Mouse (Mus musculus) ES-Bruce4 (cell line): Measurements from ENCODE around the gene Arhgef25. TPM values are rescaled to one million over a fixed set of nuclear protein-coding genes. Genes with fewer than 3 reads are reported as not detected.

Source experiments
- H3K27ac ChIP-seq: 2 replicates; pipeline ENCODE4 v1.5.1; 2012; ENCODE audit warnings: low read length, inconsistent platforms; ENCODE audit not compliant: insufficient read depth
- H3K27me3 ChIP-seq: 2 replicates; pipeline ENCODE4 v1.6.1; 2012; ENCODE audit warnings: mild to moderate bottlenecking, low read length, inconsistent platforms; ENCODE audit not compliant: control insufficient read depth, poor library complexity, insufficient read depth, severe bottlenecking
- H3K36me3 ChIP-seq: 2 replicates; pipeline ENCODE4 v1.6.1; 2012; ENCODE audit warnings: inconsistent platforms, mild to moderate bottlenecking, low read length, moderate library complexity; ENCODE audit not compliant: control insufficient read depth, poor library complexity, insufficient read depth, severe bottlenecking
- H3K4me1 ChIP-seq: one replicate; pipeline ENCODE4 v1.8.1; 2011; ENCODE audit warnings: low read length; ENCODE audit not compliant: control insufficient read depth, insufficient read depth
- H3K4me3 ChIP-seq: 2 replicates; pipeline ENCODE4 v1.5.1; 2011; ENCODE audit warnings: low read depth, mild to moderate bottlenecking, low read length
- H3K9ac ChIP-seq: 2 replicates; pipeline ENCODE4 v1.6.1; 2012; ENCODE audit warnings: low read depth, mild to moderate bottlenecking, inconsistent platforms; ENCODE audit not compliant: poor library complexity, severe bottlenecking
- H3K9me3 ChIP-seq: replicated peaks from 2 replicates; pipeline ENCODE4 v1.6.1; 2012; ENCODE audit warnings: mild to moderate bottlenecking, low read length, inconsistent platforms; ENCODE audit not compliant: control insufficient read depth, poor library complexity, insufficient read depth, severe bottlenecking
- CTCF ChIP-seq: IDR thresholded peaks from one replicate; pipeline ENCODE4 v1.8.1; 2011; ENCODE audit warnings: low read depth, low read length
- EP300 ChIP-seq: IDR thresholded peaks from 2 replicates; pipeline ENCODE4 v1.6.1; 2011; ENCODE audit warnings: low read depth, low read length; ENCODE audit not compliant: insufficient read depth
- POLR2A ChIP-seq: IDR thresholded peaks from one replicate; pipeline ENCODE4 v1.8.1; 2011; ENCODE audit warnings: low read length; ENCODE audit not compliant: insufficient read depth
- polyA plus RNA-seq: library from polyadenylated mRNA; stranded (reverse); fragments of >200 nt; gene quantifications from 2 replicates; pipeline ENCODE4 v1.2.4, GENCODE M21; 2011; ENCODE audit warnings: low read depth; ENCODE audit not compliant: missing spikeins, insufficient read depth, insufficient read length

Arhgef25 gene
- polyA plus RNA-seq, 1 experiment = 54.3 TPM

DNA sequence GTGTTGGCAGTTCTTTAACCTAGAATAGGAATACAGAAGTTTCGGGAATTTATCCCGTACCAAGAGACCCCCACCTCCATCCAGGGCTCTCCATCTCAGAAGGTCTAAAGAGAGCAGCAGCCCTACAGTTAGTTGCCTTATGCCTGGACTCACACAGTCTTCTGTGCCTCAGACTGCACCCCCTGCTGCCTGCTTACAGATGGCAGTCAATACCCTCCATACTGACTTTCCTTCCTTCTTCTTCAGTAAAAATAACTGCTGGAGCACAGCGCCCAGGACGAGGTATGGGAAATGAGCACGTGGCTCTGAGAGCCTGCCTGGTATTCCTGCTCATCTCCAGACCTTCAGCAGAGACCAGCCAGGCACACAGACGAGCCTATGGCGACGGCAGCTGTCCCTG is 10.4 kb upstream of the Arhgef25 start:
- TF ChIP-seq EP300 = no peak
- TF ChIP-seq POLR2A = no peak
- TF ChIP-seq CTCF = no peak
- Histone ChIP-seq H3K9me3 (no peaks in the 10 kb centered on the region), H3K4me1 (peaks cover 2% of the 10 kb centered on the region), H3K27ac (no peak overlapping the region), H3K36me3 (peaks cover 18% of the 10 kb centered on the region), H3K9ac (no peak overlapping the region), H3K27me3 (no peaks in the 10 kb centered on the region), H3K4me3 (no peak overlapping the region)

DNA sequence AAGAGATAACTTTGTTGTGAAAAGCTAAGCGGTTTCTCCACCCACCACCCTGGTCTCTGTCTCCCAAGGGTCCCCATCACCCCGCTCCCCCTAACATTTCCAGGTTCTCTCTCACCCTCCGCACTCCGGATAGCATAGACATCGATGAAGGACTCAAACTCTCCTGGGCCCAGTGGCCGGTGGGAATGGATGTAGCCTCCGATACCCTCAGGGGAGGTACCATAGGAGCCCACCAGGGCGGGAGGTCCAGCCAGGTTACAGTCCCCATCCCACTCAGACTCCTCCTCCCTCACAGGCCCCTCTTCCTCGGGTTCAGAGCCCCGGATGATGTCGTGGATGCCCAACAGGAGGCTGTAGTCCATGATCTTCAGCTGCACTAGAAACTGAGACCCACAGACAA is 9.6 kb upstream of the Arhgef25 start:
- Histone ChIP-seq H3K36me3 (peaks cover 14% of the 10 kb centered on the region), H3K4me3 (no peak overlapping the region), H3K27me3 (no peaks in the 10 kb centered on the region), H3K27ac (no peak overlapping the region), H3K9me3 (no peaks in the 10 kb centered on the region), H3K9ac (no peak overlapping the region), H3K4me1 (peaks cover 2% of the 10 kb centered on the region)
- TF ChIP-seq POLR2A = no peak
- TF ChIP-seq EP300 = no peak
- TF ChIP-seq CTCF = no peak

DNA sequence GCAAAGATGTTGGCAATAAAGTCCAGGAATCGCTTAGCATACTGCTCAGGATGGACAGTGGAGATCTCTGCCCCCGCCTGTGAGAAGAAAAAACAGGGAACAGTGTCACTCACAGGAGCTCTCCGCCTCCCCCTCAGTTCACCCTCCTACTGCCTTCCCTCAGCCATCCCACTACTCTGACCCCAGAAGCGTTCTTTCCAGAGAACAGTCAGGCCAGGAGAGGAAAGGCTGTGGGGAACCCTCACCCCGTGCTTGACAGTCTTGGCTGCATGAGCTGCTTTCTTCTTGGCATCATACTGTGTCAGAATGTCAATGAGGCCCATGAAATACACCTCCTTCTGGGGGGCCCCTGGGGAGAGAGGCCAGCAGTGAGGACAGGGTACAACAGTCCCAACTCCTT is 9.2 kb upstream of the Arhgef25 start:
- H3K36me3 ChIP-seq = peaks cover 14% of the 10 kb centered on the region
- no peaks in the 10 kb centered on the region for H3K9me3 ChIP-seq
- H3K4me3 ChIP-seq = no peak overlapping the region
- H3K4me1 ChIP-seq = peaks cover 2% of the 10 kb centered on the region
- no peaks in the 10 kb centered on the region for H3K27me3 ChIP-seq
- no peak overlapping the region for H3K27ac ChIP-seq
- TF ChIP-seq CTCF (no peak), EP300 (no peak), POLR2A (no peak)
- no peak overlapping the region for H3K9ac ChIP-seq

DNA sequence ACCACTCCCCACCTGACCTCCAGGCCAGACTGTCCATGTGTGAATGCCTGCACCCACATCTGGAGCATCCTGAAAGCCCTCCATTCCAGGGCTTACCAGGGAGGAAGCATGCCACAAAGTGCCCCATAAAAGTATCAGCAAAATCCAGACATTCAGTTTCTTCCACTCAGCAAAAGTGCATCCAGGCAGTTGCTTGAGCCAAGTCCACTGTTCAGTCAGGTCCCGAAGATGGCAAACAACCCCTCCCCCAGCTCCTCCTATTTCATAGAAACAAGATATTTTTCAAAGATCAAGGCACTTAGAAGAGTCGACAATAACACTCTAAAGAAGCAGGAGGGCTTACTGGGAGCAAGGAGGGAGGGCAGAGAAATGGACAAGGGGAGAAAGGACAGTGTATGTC is 8.6 kb upstream of the Arhgef25 start:
- H3K4me3 ChIP-seq = no peak overlapping the region
- H3K9me3 ChIP-seq = no peaks in the 10 kb centered on the region
- H3K36me3 ChIP-seq = peaks cover 10% of the 10 kb centered on the region
- H3K4me1 ChIP-seq = peaks cover 2% of the 10 kb centered on the region
- H3K27ac ChIP-seq = no peak overlapping the region
- no peak overlapping the region for H3K9ac ChIP-seq
- no peaks in the 10 kb centered on the region for H3K27me3 ChIP-seq
- no peak for TF ChIP-seq POLR2A

DNA sequence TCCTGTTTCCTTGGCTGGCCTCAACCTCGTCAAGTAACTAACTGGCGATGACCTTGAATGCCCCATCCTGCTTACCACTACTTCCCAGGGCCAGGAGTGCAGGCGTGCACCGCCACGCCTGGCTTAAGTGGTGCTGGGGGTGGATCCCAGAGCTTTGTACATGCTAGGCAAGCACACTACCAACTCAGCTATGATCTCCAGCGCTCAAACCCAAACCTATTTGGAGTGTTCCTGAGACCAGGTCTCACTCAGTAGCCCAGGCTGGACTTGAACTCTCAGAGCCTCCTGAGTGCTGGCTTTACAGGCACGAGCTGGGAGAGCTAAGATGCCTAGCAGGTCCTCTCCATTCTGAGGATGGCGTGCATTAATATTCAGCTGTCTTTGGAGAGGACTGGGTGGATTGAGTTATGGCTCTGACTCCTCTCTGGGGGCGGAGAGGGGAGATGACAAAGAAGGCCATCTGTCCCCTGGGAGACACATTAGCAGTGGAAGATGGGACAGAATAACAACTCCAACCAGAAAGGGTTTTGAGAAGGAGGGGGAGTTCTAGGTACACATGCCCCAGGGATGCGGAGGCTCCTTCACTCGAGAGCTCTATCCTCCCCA is 7.7 kb upstream of the Arhgef25 start:
- Histone ChIP-seq H3K4me1 (peaks cover 2% of the 10 kb centered on the region), H3K27ac (no peak overlapping the region), H3K4me3 (no peak overlapping the region), H3K27me3 (no peaks in the 10 kb centered on the region), H3K9ac (no peak overlapping the region), H3K36me3 (peaks cover 10% of the 10 kb centered on the region), H3K9me3 (no peaks in the 10 kb centered on the region)
- TF ChIP-seq POLR2A (no peak), EP300 (no peak), CTCF (no peak)

DNA sequence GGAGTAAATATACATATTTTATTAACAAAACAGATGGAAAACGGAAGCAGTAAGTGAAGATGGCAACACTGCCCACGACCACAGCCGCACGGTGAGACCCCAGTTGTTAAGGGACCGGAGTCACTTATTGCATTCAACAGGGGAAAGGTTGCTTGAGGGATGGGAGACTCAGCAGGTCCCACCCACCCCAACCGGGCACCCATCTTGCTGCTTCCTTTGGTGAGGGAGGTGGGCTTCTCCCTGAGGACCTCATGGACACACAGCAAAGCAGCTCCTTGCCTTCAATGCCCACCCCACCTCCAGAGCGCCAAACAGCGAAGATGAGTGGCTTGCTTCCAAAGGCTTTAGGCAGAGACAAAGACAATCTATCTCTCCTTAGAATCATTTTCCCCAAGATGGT is 7.2 kb upstream of the Arhgef25 start:
- peaks cover 10% of the 10 kb centered on the region for H3K36me3 ChIP-seq
- H3K4me3 ChIP-seq = no peak overlapping the region
- H3K27me3 ChIP-seq = no peaks in the 10 kb centered on the region
- H3K9me3 ChIP-seq = no peaks in the 10 kb centered on the region
- H3K9ac ChIP-seq = no peak overlapping the region
- TF ChIP-seq CTCF = no peak
- TF ChIP-seq POLR2A = no peak
- no peak for TF ChIP-seq EP300
- no peak overlapping the region for H3K27ac ChIP-seq
- H3K4me1 ChIP-seq = peaks cover 2% of the 10 kb centered on the region

DNA sequence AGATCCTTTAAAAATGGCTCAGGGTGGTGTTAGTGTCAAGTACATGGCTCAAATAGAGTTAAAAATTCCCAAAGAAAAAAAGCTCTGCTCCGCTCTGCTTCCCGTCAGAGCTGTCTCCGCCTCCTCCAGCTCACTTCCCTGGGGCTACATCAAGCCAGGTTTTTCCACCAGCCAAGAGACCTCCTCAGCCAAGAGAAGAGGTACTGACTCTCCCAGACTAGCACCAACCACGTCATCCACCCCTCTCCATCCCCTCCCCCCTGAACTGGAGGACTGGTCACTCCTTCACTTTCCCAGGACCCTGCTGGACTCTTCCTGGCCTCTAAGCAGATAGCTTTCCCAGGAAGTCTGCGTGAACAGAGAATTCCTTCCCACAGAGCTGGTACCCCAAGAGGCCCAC is 6.5 kb upstream of the Arhgef25 start:
- H3K4me3 ChIP-seq = peak overlapping the region; percentile 35
- H3K36me3 ChIP-seq = peaks cover 10% of the 10 kb centered on the region
- H3K27ac ChIP-seq = peak overlapping the region; percentile 6; the same call in 1 of the 2 replicates
- no peaks in the 10 kb centered on the region for H3K9me3 ChIP-seq
- H3K27me3 ChIP-seq = no peaks in the 10 kb centered on the region
- TF ChIP-seq CTCF (no peak), EP300 (no peak), POLR2A (no peak)
- H3K9ac ChIP-seq = peak overlapping the region; percentile 89
- H3K4me1 ChIP-seq = peaks cover 2% of the 10 kb centered on the region
